Mouse (Mus musculus): ENCODE measurements around the gene Krit1.
A peak's percentile ranks its signal among the peaks of the same experiment; 100 is the strongest.
"Not testable (repeated sequence)": the region's sequence is repeated elsewhere in the genome, so short reads cannot be mapped to it uniquely, and the experiment has no call there.

Krit1 gene

GRCm38 (mm10) chr5:3802433-3803291 lies at the start of gene Krit1, which contains the start of gene Ankib1:
Krit1 (plus strand) TSS chr5:3803184.
Ankib1 (minus strand) TSS chr5:3802925.
- peak; percentile 88 for DNase-seq (ENCODE audit: low read depth, low spot score)
- Histone ChIP-seq H3K36me3 (ENCODE audit: control insufficient read depth, insufficient read depth, low read length, poor library complexity, severe bottlenecking) (0 out of 2 replicates have a peak, but pooled peaks cover 3% of the 10 kb centered on the region), H3K27me3 (ENCODE audit: control insufficient read depth, insufficient read depth, low read length, poor library complexity, severe bottlenecking) (no peaks in the 10 kb centered on the region)

DNA sequence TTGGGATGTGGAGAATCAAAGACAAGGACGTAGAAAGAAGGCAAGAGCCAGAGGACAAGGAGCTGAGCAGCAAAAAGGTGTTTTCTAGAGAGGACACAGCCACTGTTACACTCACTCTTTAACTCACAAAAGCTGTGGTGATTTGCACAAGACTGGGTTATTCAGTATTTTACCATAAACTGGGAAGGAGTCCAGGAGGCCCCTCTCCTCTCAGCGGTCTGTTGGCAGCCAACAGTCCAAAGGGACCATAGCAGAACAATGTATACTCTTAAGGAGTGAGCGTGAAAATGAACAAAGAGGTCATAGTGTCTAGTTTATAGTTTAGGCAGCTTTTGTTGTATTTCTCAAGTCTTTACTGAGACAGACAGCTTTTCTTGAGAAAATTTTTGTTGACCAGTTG lies 31.5 kb upstream of the Krit1 start:
- no peak for DNase-seq (ENCODE audit: low read depth, low spot score)
- Histone ChIP-seq H3K36me3 (ENCODE audit: control insufficient read depth, insufficient read depth, low read length, poor library complexity, severe bottlenecking) (peaks cover 2% of the 10 kb centered on the region; the same call in 1 of the 2 replicates), H3K27me3 (ENCODE audit: control insufficient read depth, insufficient read depth, low read length, poor library complexity, severe bottlenecking) (no peaks in the 10 kb centered on the region)

DNA sequence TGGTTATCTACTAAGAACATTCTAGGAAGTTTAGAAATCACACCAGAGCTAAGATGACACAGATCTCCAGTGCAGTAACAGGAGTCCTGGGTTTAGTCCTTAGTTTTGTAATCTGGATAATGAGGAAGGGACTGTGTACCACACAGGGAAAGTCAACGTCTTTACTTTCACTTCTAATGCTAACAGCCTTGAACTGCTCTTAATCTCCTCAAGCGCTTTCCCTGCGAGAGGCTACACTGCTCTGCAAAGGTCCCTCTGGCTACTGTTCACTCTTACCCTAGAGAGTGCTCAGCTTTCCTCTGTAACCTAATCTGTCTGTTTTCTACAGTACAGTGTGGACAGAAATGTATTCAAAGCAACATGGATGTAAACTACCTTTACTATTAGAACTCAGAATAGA lies 31.0 kb upstream of the Krit1 start:
- peaks cover 2% of the 10 kb centered on the region; the same call in 1 of the 2 replicates for H3K36me3 ChIP-seq (ENCODE audit: control insufficient read depth, insufficient read depth, low read length, poor library complexity, severe bottlenecking)
- H3K27me3 ChIP-seq (ENCODE audit: control insufficient read depth, insufficient read depth, low read length, poor library complexity, severe bottlenecking) = no peaks in the 10 kb centered on the region
- DNase-seq (ENCODE audit: low read depth, low spot score) = no peak

GRCm38 (mm10) chr5:3782670-3783069 lies 20.3 kb upstream of the Krit1 start:
- DNase-seq (ENCODE audit: low read depth, low spot score) = peak; percentile 64
- Histone ChIP-seq H3K36me3 (ENCODE audit: control insufficient read depth, insufficient read depth, low read length, poor library complexity, severe bottlenecking) (no peaks in the 10 kb centered on the region), H3K27me3 (ENCODE audit: control insufficient read depth, insufficient read depth, low read length, poor library complexity, severe bottlenecking) (no peaks in the 10 kb centered on the region)

DNA sequence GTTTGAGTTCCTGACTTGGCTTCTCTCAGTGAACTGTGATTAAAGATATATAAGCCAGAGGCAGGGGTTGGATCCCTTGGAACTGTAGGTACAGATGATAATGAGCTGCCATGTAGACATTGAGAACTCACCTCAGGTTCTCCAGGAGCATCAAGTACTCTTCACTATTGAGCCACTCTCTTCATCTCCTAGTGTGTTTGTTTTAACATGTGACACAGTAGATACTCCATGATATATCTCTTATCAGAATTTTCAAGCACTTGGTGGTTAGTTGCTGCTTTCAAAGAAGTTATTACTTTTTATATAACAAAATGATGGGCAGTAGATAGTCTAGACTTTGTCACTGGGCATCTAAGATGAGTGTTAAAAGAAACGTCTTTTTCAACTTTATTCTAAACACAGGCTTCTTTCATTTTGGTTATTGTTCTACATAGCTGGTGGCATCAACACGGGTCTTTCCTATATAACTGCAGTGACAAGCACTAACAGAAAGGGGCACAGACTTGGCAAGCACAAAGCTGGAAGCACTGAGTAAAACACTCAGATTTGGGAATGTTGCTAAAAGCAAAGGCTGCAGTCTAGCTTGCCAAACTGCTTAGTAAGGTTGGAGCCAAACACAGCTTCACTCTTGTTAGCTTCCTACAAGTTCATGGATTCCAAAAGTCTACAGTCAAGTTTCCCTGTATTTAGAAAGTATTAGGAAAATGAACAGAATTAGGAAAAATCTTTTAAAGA lies 18.9 kb upstream of the Krit1 start:
- Histone ChIP-seq H3K27me3 (ENCODE audit: control insufficient read depth, insufficient read depth, low read length, poor library complexity, severe bottlenecking) (no peaks in the 10 kb centered on the region), H3K36me3 (ENCODE audit: control insufficient read depth, insufficient read depth, low read length, poor library complexity, severe bottlenecking) (no peaks in the 10 kb centered on the region)
- no peak for DNase-seq (ENCODE audit: low read depth, low spot score)

GRCm38 (mm10) chr5:3784751-3785496 lies 18.1 kb upstream of the Krit1 start:
- DNase-seq (ENCODE audit: low read depth, low spot score) = no peak

DNA sequence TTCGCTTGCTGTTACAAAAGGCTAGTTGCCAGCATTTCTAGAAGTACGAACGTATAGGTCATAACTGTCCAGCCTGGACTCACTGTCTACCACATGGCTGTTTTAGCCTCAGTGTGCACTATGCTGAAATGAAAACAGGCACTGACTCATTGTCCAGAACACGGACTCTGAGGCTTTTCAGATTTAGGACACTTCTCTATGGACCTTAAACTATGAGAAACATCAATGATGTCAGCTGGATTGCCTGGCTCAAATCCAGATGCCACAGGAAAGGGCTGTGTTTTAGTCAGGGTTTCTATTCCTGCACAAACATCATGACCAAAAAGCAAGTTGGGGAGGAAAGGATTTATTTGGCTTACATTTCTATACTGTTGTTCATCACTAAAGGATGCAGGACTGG lies 15.4 kb upstream of the Krit1 start:
- DNase-seq (ENCODE audit: low read depth, low spot score) = no peak

More at GRCm38 (mm10) chr5:3784751-3785496, 18.1 kb upstream of the Krit1 start:
- H3K27me3 ChIP-seq (ENCODE audit: control insufficient read depth, insufficient read depth, low read length, poor library complexity, severe bottlenecking) = no peaks in the 10 kb centered on the region
- H3K36me3 ChIP-seq (ENCODE audit: control insufficient read depth, insufficient read depth, low read length, poor library complexity, severe bottlenecking) = no peaks in the 10 kb centered on the region

DNA sequence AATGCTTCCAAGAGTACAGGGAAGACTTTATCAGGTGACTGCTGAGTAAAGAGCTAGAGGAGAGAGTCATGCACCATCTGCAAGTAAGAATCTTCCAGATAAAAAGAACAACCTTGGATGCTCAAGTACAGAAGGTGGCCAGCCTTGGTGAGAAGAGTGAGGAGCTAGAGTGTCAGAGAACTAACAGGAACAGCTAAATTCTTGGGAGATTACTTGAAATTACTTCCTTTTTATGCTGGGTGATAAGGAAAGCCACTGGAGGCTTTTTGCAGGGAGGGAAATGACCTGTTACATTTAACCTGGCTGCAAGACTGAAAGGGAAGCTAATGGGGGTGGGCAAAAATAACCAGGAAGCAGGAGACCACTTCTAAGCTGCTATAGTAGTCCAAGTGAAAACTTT lies 11.9 kb upstream of the Krit1 start:
- no peaks in the 10 kb centered on the region for H3K27me3 ChIP-seq (ENCODE audit: control insufficient read depth, insufficient read depth, low read length, poor library complexity, severe bottlenecking)
- no peak for DNase-seq (ENCODE audit: low read depth, low spot score)
- H3K36me3 ChIP-seq (ENCODE audit: control insufficient read depth, insufficient read depth, low read length, poor library complexity, severe bottlenecking) = no peaks in the 10 kb centered on the region

More for the DNA sequence above, 15.4 kb upstream of the Krit1 start:
- Histone ChIP-seq H3K36me3 (ENCODE audit: control insufficient read depth, insufficient read depth, low read length, poor library complexity, severe bottlenecking) (no peaks in the 10 kb centered on the region), H3K27me3 (ENCODE audit: control insufficient read depth, insufficient read depth, low read length, poor library complexity, severe bottlenecking) (no peaks in the 10 kb centered on the region)

- not testable (repeated sequence) for H3K36me3 ChIP-seq (ENCODE audit: control insufficient read depth, insufficient read depth, low read length, poor library complexity, severe bottlenecking); H3K27me3 ChIP-seq (ENCODE audit: control insufficient read depth, insufficient read depth, low read length, poor library complexity, severe bottlenecking); DNase-seq (ENCODE audit: low read depth, low spot score)
Observed at GRCm38 (mm10) chr5:3797101-3797500, 5.9 kb upstream of the Krit1 start.

- not testable (repeated sequence) for H3K27me3 ChIP-seq (ENCODE audit: control insufficient read depth, insufficient read depth, low read length, poor library complexity, severe bottlenecking); H3K36me3 ChIP-seq (ENCODE audit: control insufficient read depth, insufficient read depth, low read length, poor library complexity, severe bottlenecking); DNase-seq (ENCODE audit: low read depth, low spot score)
Observed at GRCm38 (mm10) chr5:3798656-3799055, 4.3 kb upstream of the Krit1 start.

GRCm38 (mm10) chr5:3800041-3800440 lies 2.9 kb upstream of the Krit1 start:
- Histone ChIP-seq H3K36me3 (ENCODE audit: control insufficient read depth, insufficient read depth, low read length, poor library complexity, severe bottlenecking) (no peaks in the 10 kb centered on the region), H3K27me3 (ENCODE audit: control insufficient read depth, insufficient read depth, low read length, poor library complexity, severe bottlenecking) (no peaks in the 10 kb centered on the region)
- peak; percentile 4 for DNase-seq (ENCODE audit: low read depth, low spot score)

GRCm38 (mm10) chr5:3800881-3801280 lies 2.1 kb upstream of the Krit1 start:
- H3K27me3 ChIP-seq (ENCODE audit: control insufficient read depth, insufficient read depth, low read length, poor library complexity, severe bottlenecking) = no peaks in the 10 kb centered on the region
- DNase-seq (ENCODE audit: low read depth, low spot score) = peak; percentile 25
- H3K36me3 ChIP-seq (ENCODE audit: control insufficient read depth, insufficient read depth, low read length, poor library complexity, severe bottlenecking) = no peaks in the 10 kb centered on the region

DNA sequence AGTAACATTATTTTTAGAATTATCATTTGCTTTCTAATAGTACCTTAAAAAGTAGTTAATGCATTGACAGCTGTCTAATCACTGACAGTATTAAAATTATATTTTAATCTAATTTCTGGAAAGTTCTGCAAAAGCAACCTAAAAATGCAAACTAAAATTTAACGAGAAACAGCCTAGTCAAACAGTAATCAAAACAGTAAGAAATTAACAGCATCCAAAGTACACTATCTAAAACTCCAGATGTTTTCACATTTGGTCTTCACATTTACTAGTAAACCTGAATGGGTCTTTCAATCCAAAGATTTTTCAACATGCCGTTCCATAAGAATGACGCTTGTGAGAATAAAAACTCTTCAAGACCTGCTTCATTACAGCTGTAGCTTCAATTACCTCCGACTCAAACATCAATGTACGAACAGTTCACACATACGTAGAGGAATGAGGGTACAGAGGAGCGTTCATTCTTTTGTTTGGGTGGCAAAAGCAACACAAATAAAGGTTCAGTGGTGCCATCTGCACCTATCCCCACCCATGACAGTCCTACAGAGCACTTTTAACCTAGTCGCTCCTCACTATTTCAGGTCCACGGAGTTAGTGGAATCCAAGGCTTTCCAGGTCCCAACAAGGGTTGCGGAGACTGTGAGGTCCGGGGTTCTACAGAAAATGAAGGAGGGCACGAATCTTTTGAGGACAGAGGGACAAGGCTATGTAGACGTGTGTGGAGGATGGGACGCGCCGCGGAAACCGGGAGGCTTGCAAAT lies 1.1 kb upstream of the Krit1 start:
- Histone ChIP-seq H3K36me3 (ENCODE audit: control insufficient read depth, insufficient read depth, low read length, poor library complexity, severe bottlenecking) (no peaks in the 10 kb centered on the region), H3K27me3 (ENCODE audit: control insufficient read depth, insufficient read depth, low read length, poor library complexity, severe bottlenecking) (no peaks in the 10 kb centered on the region)
- DNase-seq (ENCODE audit: low read depth, low spot score) = peak; percentile 16
